Mouse (Mus musculus) adrenal gland, postnatal 10 days (tissue): ENCODE results near the gene Irgc1. TPM values are rescaled to one million over a fixed set of nuclear protein-coding genes. Genes with fewer than 3 reads are reported as not detected.
"Not testable (repeated sequence)": the region's sequence is repeated elsewhere in the genome, so short reads cannot be mapped to it uniquely, and the experiment has no call there.

Source experiments
- DNase-seq: peaks from one replicate; pipeline ENCODE4 v3.0.0; 2021; ENCODE audit warnings: mixed read lengths
- total RNA-seq, 2 experiments: library from RNA; stranded (reverse); gene quantifications; 2 replicates each; pipeline ENCODE4 v1.2.3; 2021

Irgc1 gene
- total RNA-seq, 2 experiments from 2014 or later: 0.27 TPM; not detected in 1

- no peak for DNase-seq
Measured at GRCm38 (mm10) chr7:24435305-24435704, 16.8 kb downstream of the Irgc1 start.

- DNase-seq: no peak
Measured at GRCm38 (mm10) chr7:24431713-24432112, 20.4 kb downstream of the Irgc1 start.

- DNase-seq: no peak
Measured at GRCm38 (mm10) chr7:24430551-24431345, 21.3 kb downstream of the Irgc1 start.

GRCm38 (mm10) chr7:24429413-24430112 is 22.5 kb downstream of the Irgc1 start:
- peak; percentile 34 for DNase-seq

GRCm38 (mm10) chr7:24428725-24429124 is 23.4 kb downstream of the Irgc1 start:
- no peak for DNase-seq

GRCm38 (mm10) chr7:24427168-24427567 is 24.9 kb downstream of the Irgc1 start:
- no peak for DNase-seq

- no peak for DNase-seq
Measured at GRCm38 (mm10) chr7:24425919-24426318, 26.2 kb downstream of the Irgc1 start.

GRCm38 (mm10) chr7:24423956-24424732 is 28.0 kb downstream of the Irgc1 start:
- peak; percentile 64 for DNase-seq

- DNase-seq: no peak
Measured at GRCm38 (mm10) chr7:24423107-24423763, 28.9 kb downstream of the Irgc1 start.

- DNase-seq: no peak
Measured at GRCm38 (mm10) chr7:24422251-24422650, 29.8 kb downstream of the Irgc1 start.

GRCm38 (mm10) chr7:24421648-24422047 is 30.4 kb downstream of the Irgc1 start:
- no peak for DNase-seq

GRCm38 (mm10) chr7:24419579-24419978 is 32.5 kb downstream of the Irgc1 start:
- no peak for DNase-seq

GRCm38 (mm10) chr7:24415261-24415660 is 36.8 kb downstream of the Irgc1 start:
- DNase-seq: no peak

GRCm38 (mm10) chr7:24413630-24414029 is 38.5 kb downstream of the Irgc1 start:
- DNase-seq: no peak

- DNase-seq: no peak
Measured at GRCm38 (mm10) chr7:24410831-24411230, 41.3 kb downstream of the Irgc1 start.

- no peak for DNase-seq
Measured at GRCm38 (mm10) chr7:24410123-24410522, 42.0 kb downstream of the Irgc1 start.

GRCm38 (mm10) chr7:24408186-24408585 is 43.9 kb downstream of the Irgc1 start:
- DNase-seq: no peak

GRCm38 (mm10) chr7:24406528-24407344 is 45.4 kb downstream of the Irgc1 start:
- peak; percentile 81 for DNase-seq

GRCm38 (mm10) chr7:24405649-24406048 is 46.4 kb downstream of the Irgc1 start:
- DNase-seq: no peak

GRCm38 (mm10) chr7:24402851-24403250 is 49.2 kb downstream of the Irgc1 start:
- DNase-seq: no peak

GRCm38 (mm10) chr7:24400489-24400888 is 51.6 kb downstream of the Irgc1 start:
- DNase-seq: not testable (repeated sequence)
